Mouse (Mus musculus): Measurements from ENCODE around the gene Col6a4.

GRCm38 (mm10) chr9:106137671-106138216, 41.2 kb upstream of the Col6a4 start:
- TF ChIP-seq MAX (IDR thresholded peaks at IDR 0.05; ENCODE audit: low read depth) (no peak), SRF (IDR thresholded peaks at IDR 0.05; ENCODE audit: control insufficient read depth, insufficient read length, low read depth) (no peak), POLR2A (IDR thresholded peaks at IDR 0.05; ENCODE audit: insufficient read length, low read depth) (no peak), E2F4 (IDR thresholded peaks at IDR 0.05; ENCODE audit: insufficient read depth) (no peak), TCF12 (IDR thresholded peaks at IDR 0.05; ENCODE audit: insufficient read depth, poor library complexity, severe bottlenecking) (no peak), MYOD1 (IDR thresholded peaks at IDR 0.05; ENCODE audit: control insufficient read depth in 1 of 3, insufficient read length in 2 of 3, low read depth in 2 of 3) (no peak), TCF3 (IDR thresholded peaks at IDR 0.05; ENCODE audit: insufficient read length, low read depth) (no peak)
